Mouse (Mus musculus) brain, embryonic 18.5 days (tissue): ENCODE results near the gene Sirt2.

Experiments
- DNase-seq: peaks from one replicate; pipeline ENCODE4 v3.0.0-alpha.2; 2012; ENCODE audit warnings: low read depth, low spot score

The Sirt2 gene

GRCm38 (mm10) chr7:28795832-28796231 lies 29.3 kb downstream of the Sirt2 start:
- no peak for DNase-seq

GRCm38 (mm10) chr7:28796562-28796975 lies 30.0 kb downstream of the Sirt2 start:
- no peak for DNase-seq

GRCm38 (mm10) chr7:28799994-28800393 lies 33.5 kb downstream of the Sirt2 start:
- no peak for DNase-seq

- no peak for DNase-seq
These were observed 34.9 kb downstream of the Sirt2 start for GRCm38 (mm10) chr7:28801451-28801850.

- no peak for DNase-seq
These were observed 35.6 kb downstream of the Sirt2 start for GRCm38 (mm10) chr7:28801901-28802670.

- DNase-seq, result no peak
These were observed 36.5 kb downstream of the Sirt2 start for GRCm38 (mm10) chr7:28802846-28803588.

GRCm38 (mm10) chr7:28803756-28804155 lies 37.2 kb downstream of the Sirt2 start:
- no peak for DNase-seq

GRCm38 (mm10) chr7:28806869-28807268 lies 40.3 kb downstream of the Sirt2 start:
- DNase-seq, result no peak

GRCm38 (mm10) chr7:28807641-28808220 lies 41.2 kb downstream of the Sirt2 start:
- no peak for DNase-seq

- DNase-seq, result no peak
These were observed 41.8 kb downstream of the Sirt2 start, which contains the start of gene Hnrnpl for GRCm38 (mm10) chr7:28808221-28808941. Gene Hnrnpl, plus strand, starts transcription at chr7:28808541.

- peak; percentile 81 for DNase-seq
These were observed 42.4 kb downstream of the Sirt2 start for GRCm38 (mm10) chr7:28808957-28809393.

- no peak for DNase-seq
These were observed 43.0 kb downstream of the Sirt2 start for GRCm38 (mm10) chr7:28809401-28810089.

- DNase-seq, result peak; percentile 100
These were observed 43.9 kb downstream of the Sirt2 start for GRCm38 (mm10) chr7:28810107-28811066.

GRCm38 (mm10) chr7:28811228-28811627 lies 44.7 kb downstream of the Sirt2 start:
- DNase-seq, result peak; percentile 88

- DNase-seq, result no peak
These were observed 45.2 kb downstream of the Sirt2 start for GRCm38 (mm10) chr7:28811640-28812275.

- no peak for DNase-seq
These were observed 45.9 kb downstream of the Sirt2 start for GRCm38 (mm10) chr7:28812436-28812835.

- no peak for DNase-seq
These were observed 46.4 kb downstream of the Sirt2 start for GRCm38 (mm10) chr7:28812949-28813348.

GRCm38 (mm10) chr7:28814306-28815034 lies 47.9 kb downstream of the Sirt2 start:
- DNase-seq, result no peak

- no peak for DNase-seq
These were observed 48.7 kb downstream of the Sirt2 start for GRCm38 (mm10) chr7:28815230-28815629.
